Mouse (Mus musculus): ENCODE data around the gene Olfr458.
"Not testable (repeated sequence)": the region's sequence is repeated elsewhere in the genome, so short reads cannot be mapped to it uniquely, and the experiment has no call there.

Gene Olfr458

GRCm38 (mm10) chr6:42465096-42465495 is at the start of gene Olfr458:
Olfr458 (minus strand) TSS chr6:42465196.
- DNase-seq (ENCODE audit: low spot score), result no peak

- no peak for DNase-seq (ENCODE audit: low spot score)
These were observed 48.5 kb upstream of the Olfr458 start for GRCm38 (mm10) chr6:42513461-42513860.

- no peak for DNase-seq (ENCODE audit: low spot score)
These were observed 44.3 kb upstream of the Olfr458 start for GRCm38 (mm10) chr6:42509311-42509710.

- no peak for DNase-seq (ENCODE audit: low spot score)
These were observed 38.5 kb upstream of the Olfr458 start for GRCm38 (mm10) chr6:42503478-42503877.

- DNase-seq (ENCODE audit: low spot score), result no peak
These were observed 24.7 kb upstream of the Olfr458 start for GRCm38 (mm10) chr6:42489731-42490130.

GRCm38 (mm10) chr6:42487114-42487513 is 22.1 kb upstream of the Olfr458 start, which contains the start of gene Olfr456:
Olfr456 (minus strand) TSS chr6:42487214.
- no peak for DNase-seq (ENCODE audit: low spot score)

GRCm38 (mm10) chr6:42484633-42485032 is 19.6 kb upstream of the Olfr458 start:
- no peak for DNase-seq (ENCODE audit: low spot score)

DNA sequence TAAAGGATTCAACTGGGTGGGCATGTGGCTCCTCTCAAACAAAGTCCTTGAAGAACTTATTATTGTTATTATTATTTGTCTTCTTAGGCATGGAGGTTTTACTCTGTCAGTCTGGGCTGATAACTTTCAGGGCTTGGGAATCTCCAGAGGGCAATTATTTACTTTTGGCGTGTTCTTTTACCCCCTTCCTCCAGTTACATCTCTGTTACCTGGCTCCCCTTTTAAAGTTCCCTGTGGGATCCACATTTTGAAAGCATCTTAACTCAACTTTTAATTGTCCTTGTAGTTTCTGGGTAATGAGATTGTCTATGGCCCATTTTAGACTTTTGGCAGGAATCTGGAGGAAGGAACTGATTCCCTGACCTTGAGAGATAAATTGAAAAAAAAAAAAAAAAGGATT is 11.2 kb upstream of the Olfr458 start, which contains the start of gene Olfr457:
Olfr457 (minus strand) TSS at position 101 of the 400 bp plus-strand sequence.
- DNase-seq (ENCODE audit: low spot score), result no peak

GRCm38 (mm10) chr6:42471298-42471697 is 6.3 kb upstream of the Olfr458 start:
- not testable (repeated sequence) for DNase-seq (ENCODE audit: low spot score)

GRCm38 (mm10) chr6:42470542-42470941 is 5.5 kb upstream of the Olfr458 start:
- DNase-seq (ENCODE audit: low spot score), result no peak

DNA sequence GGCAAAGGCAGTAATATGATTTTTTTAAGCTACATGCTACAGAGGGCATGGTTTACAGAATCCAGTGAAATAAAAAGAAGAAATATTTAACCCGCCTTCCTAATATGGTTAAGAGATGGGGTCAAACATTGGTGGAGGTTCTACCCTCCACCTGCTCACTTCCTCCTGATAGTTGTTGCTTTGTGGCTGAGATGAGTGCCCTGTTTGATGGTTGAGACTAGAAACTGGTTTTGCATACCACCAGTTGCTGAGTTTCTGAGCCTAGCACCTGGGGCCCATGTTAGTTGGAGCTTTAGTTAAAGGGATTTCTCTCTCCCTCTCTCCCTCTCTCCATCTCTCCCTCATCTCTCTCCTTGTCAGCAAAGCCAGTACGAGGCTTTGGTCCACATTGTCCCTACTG is 17.6 kb downstream of the Olfr458 start:
- no peak for DNase-seq (ENCODE audit: low spot score)

DNA sequence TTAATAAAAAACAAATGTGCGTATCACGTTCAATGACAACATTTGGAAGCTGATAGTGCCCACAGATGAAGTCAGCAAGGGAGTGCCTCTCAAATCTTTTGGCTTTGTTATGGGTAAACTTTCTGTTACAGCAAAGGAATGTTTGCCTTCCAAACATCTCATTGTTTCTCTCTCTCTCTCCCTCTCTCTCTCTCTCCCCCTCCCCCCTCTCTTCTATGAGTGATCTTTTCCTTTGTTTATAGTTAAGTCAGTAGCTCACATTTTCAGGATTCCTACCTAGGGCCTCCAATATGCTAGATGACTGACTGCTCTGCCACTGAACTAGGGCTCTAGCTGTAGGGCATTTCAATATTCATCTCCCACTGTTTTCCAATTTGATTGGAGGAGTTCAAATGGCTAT is 20.5 kb downstream of the Olfr458 start:
- no peak for DNase-seq (ENCODE audit: low spot score)

DNA sequence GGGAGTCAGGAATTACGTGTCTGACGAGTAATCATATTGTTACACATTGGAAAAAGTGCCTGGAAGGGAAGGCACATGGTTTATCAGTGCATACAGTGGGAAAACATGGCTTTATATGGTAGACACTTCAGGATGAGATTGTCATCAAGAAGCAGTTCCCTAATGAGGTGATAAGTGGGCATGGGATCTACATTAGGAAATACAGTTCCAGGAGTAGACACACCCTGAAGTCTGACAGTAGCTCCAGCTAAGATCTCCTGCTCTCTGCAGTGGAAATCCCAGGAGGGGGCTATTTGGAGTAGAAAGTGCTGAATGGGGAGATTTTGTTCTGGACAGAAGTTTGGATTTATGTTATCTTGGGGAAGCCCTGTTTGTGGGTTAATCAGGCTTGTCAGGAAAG is 23.6 kb downstream of the Olfr458 start:
- DNase-seq (ENCODE audit: low spot score), result no peak

- DNase-seq (ENCODE audit: low spot score), result no peak
These were observed 29.5 kb downstream of the Olfr458 start for GRCm38 (mm10) chr6:42435490-42435889.

DNA sequence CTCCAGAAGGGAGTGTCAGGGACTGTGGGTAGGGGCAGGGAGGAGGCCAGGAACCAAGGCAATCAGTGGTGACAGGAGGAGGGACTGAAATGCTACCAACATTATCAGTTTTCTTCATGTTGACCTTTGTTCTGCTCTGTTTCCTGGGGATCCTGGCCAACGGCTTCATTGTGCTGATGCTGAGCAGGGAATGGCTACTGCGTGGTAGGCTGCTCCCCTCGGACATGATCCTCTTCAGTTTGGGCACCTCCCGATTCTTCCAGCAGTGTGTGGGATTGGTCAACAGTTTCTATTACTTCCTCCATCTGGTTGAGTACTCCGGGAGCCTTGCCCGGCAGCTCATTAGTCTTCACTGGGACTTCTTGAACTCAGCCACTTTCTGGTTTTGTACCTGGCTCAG is 30.6 kb downstream of the Olfr458 start, which contains the start of gene Tas2r126:
Tas2r126 (plus strand) TSS at position 90 of the 400 bp plus-strand sequence.
- no peak for DNase-seq (ENCODE audit: low spot score)

DNA sequence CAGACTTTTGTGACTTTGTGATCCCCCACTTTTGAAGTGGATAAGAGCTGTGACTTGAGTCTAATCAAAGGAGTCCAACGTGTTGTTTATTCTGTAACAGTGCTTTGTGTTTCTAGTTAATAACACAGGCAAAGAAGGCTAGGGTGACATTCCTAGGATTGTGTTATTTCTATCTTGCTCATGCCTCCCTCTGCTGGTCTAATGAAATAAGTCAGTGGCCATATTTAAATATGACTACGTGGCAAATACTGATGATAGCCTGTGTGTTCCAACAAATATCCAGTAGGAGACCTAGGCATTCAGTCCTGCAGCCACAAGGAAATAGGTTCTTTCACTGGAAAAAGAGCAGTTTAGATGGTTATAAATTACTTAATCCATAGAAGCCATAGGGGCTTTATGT is 31.4 kb downstream of the Olfr458 start:
- no peak for DNase-seq (ENCODE audit: low spot score)

GRCm38 (mm10) chr6:42426337-42426736 is 38.7 kb downstream of the Olfr458 start:
- no peak for DNase-seq (ENCODE audit: low spot score)

- DNase-seq (ENCODE audit: low spot score), result no peak
These were observed 40.5 kb downstream of the Olfr458 start for GRCm38 (mm10) chr6:42424472-42424871.

DNA sequence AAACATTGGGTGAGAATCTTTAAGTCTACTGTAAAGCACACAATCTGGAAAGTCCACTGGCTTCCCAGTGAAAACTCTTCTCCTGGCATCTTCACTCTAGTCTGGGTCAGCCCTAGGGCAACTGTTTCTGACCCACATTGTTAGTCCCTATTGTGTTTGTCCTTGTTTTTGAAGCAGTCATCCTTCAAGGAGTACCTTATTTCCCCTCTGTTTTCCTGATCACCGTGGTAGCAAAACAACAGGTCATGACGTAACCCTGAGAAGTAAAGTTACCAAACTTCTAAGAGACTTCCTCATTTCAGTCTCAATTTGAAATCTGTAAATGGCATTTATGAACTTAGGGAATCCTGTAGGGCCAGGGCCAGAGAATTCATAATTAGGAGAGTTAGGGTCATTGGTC is 43.6 kb downstream of the Olfr458 start:
- DNase-seq (ENCODE audit: low spot score), result no peak

- DNase-seq (ENCODE audit: low spot score), result no peak
These were observed 45.6 kb downstream of the Olfr458 start for GRCm38 (mm10) chr6:42419443-42419842.
